Mouse (Mus musculus): ENCODE data around the gene Amdhd1. TPM values are rescaled to one million over a fixed set of nuclear protein-coding genes. Genes with fewer than 3 reads are reported as not detected.

Amdhd1 gene
- polyA plus RNA-seq, 1 experiment from 2014 or later: 0.43 TPM

GRCm38 (mm10) chr10:93547741-93548270 lies 8.0 kb upstream of the Amdhd1 start:
- H3K27ac ChIP-seq (replicated peaks; ENCODE audit: low read depth, low read length): no peak overlapping the region
- no peaks in the 10 kb centered on the region for H3K4me1 ChIP-seq (ENCODE audit: control insufficient read depth, insufficient read depth, low read length)
- H3K9me3 ChIP-seq (ENCODE audit: control insufficient read depth, low read length): no peaks in the 10 kb centered on the region
- H3K9ac ChIP-seq (ENCODE audit: low read length): no peak overlapping the region
- no peak overlapping the region for H3K4me2 ChIP-seq (ENCODE audit: low read depth, severe bottlenecking)
- DNase-seq (ENCODE audit: low spot score): no peak
- H3K27me3 ChIP-seq (ENCODE audit: control insufficient read depth, insufficient read depth, low read length): no peaks in the 10 kb centered on the region
- no peak for ATAC-seq (ENCODE audit: insufficient number of reproducible peaks, low FRiP score, low TSS enrichment, low read depth)
- WGBS: 93% methylated on average over 4 of the region's 4 CpGs
- no peaks in the 10 kb centered on the region for H3K36me3 ChIP-seq (ENCODE audit: control insufficient read depth, insufficient read depth, low read length)
- no peak overlapping the region for H3K4me3 ChIP-seq (ENCODE audit: low read depth, low read length)

GRCm38 (mm10) chr10:93544172-93544571 lies 4.3 kb upstream of the Amdhd1 start:
- 76% methylated on average over 5 of the region's 5 CpGs for WGBS
- Histone ChIP-seq H3K4me3 (ENCODE audit: low read depth, low read length) (no peak overlapping the region), H3K27ac (replicated peaks; ENCODE audit: low read depth, low read length) (no peak overlapping the region), H3K9ac (ENCODE audit: low read length) (no peak overlapping the region), H3K4me1 (ENCODE audit: control insufficient read depth, insufficient read depth, low read length) (0 out of 2 replicates have a peak, but pooled peaks cover 4% of the 10 kb centered on the region), H3K9me3 (ENCODE audit: control insufficient read depth, low read length) (no peaks in the 10 kb centered on the region), H3K36me3 (ENCODE audit: control insufficient read depth, insufficient read depth, low read length) (no peaks in the 10 kb centered on the region), H3K4me2 (ENCODE audit: low read depth, severe bottlenecking) (no peak overlapping the region), H3K27me3 (ENCODE audit: control insufficient read depth, insufficient read depth, low read length) (no peaks in the 10 kb centered on the region)
- ATAC-seq (ENCODE audit: insufficient number of reproducible peaks, low FRiP score, low TSS enrichment, low read depth): no peak
- DNase-seq (ENCODE audit: low spot score): no peak

- ATAC-seq (ENCODE audit: insufficient number of reproducible peaks, low FRiP score, low TSS enrichment, low read depth): no peak
- no peak for DNase-seq (ENCODE audit: low spot score)
- Histone ChIP-seq H3K9ac (ENCODE audit: low read length) (no peak overlapping the region), H3K4me3 (ENCODE audit: low read depth, low read length) (no peak overlapping the region), H3K9me3 (ENCODE audit: control insufficient read depth, low read length) (no peaks in the 10 kb centered on the region), H3K36me3 (ENCODE audit: control insufficient read depth, insufficient read depth, low read length) (no peaks in the 10 kb centered on the region), H3K4me2 (ENCODE audit: low read depth, severe bottlenecking) (no peak overlapping the region), H3K27ac (replicated peaks; ENCODE audit: low read depth, low read length) (no peak overlapping the region), H3K4me1 (ENCODE audit: control insufficient read depth, insufficient read depth, low read length) (0 out of 2 replicates have a peak, but pooled peaks cover 4% of the 10 kb centered on the region), H3K27me3 (ENCODE audit: control insufficient read depth, insufficient read depth, low read length) (no peaks in the 10 kb centered on the region)
- WGBS: 65% methylated on average over 6 of the region's 6 CpGs
Observed at GRCm38 (mm10) chr10:93543176-93543575, 3.3 kb upstream of the Amdhd1 start.

DNA sequence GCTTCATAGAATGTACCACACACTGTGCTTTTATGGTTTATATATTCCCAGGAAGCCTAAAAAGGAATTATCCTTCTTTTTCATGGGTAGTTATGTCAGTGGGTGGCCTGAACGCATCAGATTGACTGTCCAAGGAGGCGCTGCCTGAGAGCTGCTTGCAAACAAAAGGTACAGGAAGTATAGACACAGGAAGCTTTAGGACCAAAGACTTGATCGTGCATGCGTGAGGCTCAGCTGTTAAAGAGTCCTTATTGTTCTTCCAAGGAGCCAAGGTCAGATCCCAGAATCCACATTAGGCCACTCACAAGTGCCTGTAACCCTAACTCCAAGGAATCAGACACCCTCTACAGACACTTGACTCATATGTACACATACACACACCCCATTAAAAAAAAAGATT lies 2.5 kb upstream of the Amdhd1 start:
- Histone ChIP-seq H3K27ac (replicated peaks; ENCODE audit: low read depth, low read length) (no peak overlapping the region), H3K4me3 (ENCODE audit: low read depth, low read length) (no peak overlapping the region), H3K4me2 (ENCODE audit: low read depth, severe bottlenecking) (no peak overlapping the region), H3K9me3 (ENCODE audit: control insufficient read depth, low read length) (no peaks in the 10 kb centered on the region), H3K36me3 (ENCODE audit: control insufficient read depth, insufficient read depth, low read length) (no peaks in the 10 kb centered on the region), H3K4me1 (ENCODE audit: control insufficient read depth, insufficient read depth, low read length) (0 out of 2 replicates have a peak, but pooled peaks cover 4% of the 10 kb centered on the region), H3K27me3 (ENCODE audit: control insufficient read depth, insufficient read depth, low read length) (no peaks in the 10 kb centered on the region), H3K9ac (ENCODE audit: low read length) (no peak overlapping the region)
- WGBS: 71% methylated on average over 4 of the region's 4 CpGs
- ATAC-seq (ENCODE audit: insufficient number of reproducible peaks, low FRiP score, low TSS enrichment, low read depth): no peak
- DNase-seq (ENCODE audit: low spot score): no peak

GRCm38 (mm10) chr10:93541585-93541984 lies 1.8 kb upstream of the Amdhd1 start:
- Histone ChIP-seq H3K9ac (ENCODE audit: low read length) (no peak overlapping the region), H3K9me3 (ENCODE audit: control insufficient read depth, low read length) (no peaks in the 10 kb centered on the region), H3K27me3 (ENCODE audit: control insufficient read depth, insufficient read depth, low read length) (no peaks in the 10 kb centered on the region), H3K27ac (replicated peaks; ENCODE audit: low read depth, low read length) (no peak overlapping the region), H3K4me2 (ENCODE audit: low read depth, severe bottlenecking) (no peak overlapping the region), H3K4me1 (ENCODE audit: control insufficient read depth, insufficient read depth, low read length) (0 out of 2 replicates have a peak, but pooled peaks cover 4% of the 10 kb centered on the region), H3K36me3 (ENCODE audit: control insufficient read depth, insufficient read depth, low read length) (no peaks in the 10 kb centered on the region), H3K4me3 (ENCODE audit: low read depth, low read length) (no peak overlapping the region)
- DNase-seq (ENCODE audit: low spot score) (no peak), ATAC-seq (ENCODE audit: insufficient number of reproducible peaks, low FRiP score, low TSS enrichment, low read depth) (no peak)
- 90% methylated on average over 1 of the region's 1 CpGs for WGBS

DNA sequence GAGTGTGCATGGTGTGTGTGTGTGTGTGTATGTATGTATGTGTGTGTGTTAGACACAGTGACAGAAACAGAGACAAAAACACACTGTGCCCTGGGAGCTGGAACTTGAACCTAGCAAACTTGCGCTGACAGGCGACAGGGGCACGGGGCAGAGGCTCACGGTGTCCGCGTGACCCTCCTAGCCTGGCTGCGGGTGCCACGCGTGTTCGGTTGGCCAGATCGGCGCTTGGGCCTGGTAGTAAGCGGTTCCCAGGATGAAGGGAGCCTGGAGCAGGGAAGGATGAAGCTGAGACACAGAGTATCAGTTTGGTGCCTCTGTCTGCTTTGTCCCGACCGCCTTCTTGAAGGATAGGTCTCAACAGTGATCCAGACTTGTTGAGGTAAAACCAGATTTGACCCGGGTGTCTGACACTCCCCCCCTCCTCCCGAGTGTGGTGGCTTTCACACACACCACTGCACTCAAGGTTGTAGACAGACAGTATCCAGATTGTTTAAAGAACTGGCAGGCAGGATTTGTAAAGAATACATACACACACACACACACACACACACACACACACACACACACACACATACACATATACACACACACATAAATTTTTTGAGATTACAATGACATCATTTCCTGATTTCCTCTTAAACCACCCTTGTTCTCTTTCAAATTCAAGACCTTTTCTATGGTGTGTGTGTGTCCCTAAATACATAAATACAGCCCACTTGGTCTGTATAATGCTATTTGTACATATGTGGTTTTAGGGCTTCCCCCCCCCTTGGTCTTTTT lies 788 bp upstream of the Amdhd1 start, which contains the start of gene Ccdc38:
Ccdc38 (plus strand) TSS at position 202 of the 780 bp plus-strand sequence.
- Histone ChIP-seq H3K4me3 (ENCODE audit: low read depth, low read length) (peak within 1 kb of the TSS; percentile 30), H3K4me1 (ENCODE audit: control insufficient read depth, insufficient read depth, low read length) (0 out of 2 replicates have a peak, but pooled peaks cover 4% of the 10 kb centered on the region), H3K9ac (ENCODE audit: low read length) (0 out of 2 replicates have a peak within 1 kb of the TSS, but pooled peaks have one; percentile 40), H3K36me3 (ENCODE audit: control insufficient read depth, insufficient read depth, low read length) (no peaks in the 10 kb centered on the region), H3K27ac (replicated peaks; ENCODE audit: low read depth, low read length) (no peak within 1 kb of the TSS), H3K27me3 (ENCODE audit: control insufficient read depth, insufficient read depth, low read length) (no peaks in the 10 kb centered on the region), H3K4me2 (ENCODE audit: low read depth, severe bottlenecking) (peak within 1 kb of the TSS; percentile 70), H3K9me3 (ENCODE audit: control insufficient read depth, low read length) (no peaks in the 10 kb centered on the region)
- WGBS: 67% methylated on average over 17 of the region's 17 CpGs
- no peak for ATAC-seq (ENCODE audit: insufficient number of reproducible peaks, low FRiP score, low TSS enrichment, low read depth)
- no peak for DNase-seq (ENCODE audit: low spot score)

DNA sequence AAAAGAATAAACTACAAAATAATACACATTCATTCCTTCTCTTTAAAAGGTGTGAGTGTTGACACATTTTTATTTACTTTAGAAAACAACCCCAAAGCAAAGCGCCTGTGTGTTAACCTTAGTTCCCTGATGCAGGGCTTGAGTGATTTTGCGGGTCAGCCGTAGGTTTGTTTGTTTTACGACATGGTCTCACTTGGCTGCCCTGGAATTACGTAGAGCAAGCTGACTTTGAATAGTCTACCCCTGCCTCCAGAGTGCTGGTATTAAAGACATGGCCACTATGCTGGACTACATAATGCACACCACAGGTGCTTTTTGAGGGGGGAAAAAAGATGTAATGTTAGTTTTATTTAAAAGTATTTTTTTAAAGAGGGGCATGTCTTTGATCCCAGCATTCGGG lies 1.0 kb downstream of the Amdhd1 start:
- Histone ChIP-seq H3K36me3 (ENCODE audit: control insufficient read depth, insufficient read depth, low read length) (no peaks in the 10 kb centered on the region), H3K27me3 (ENCODE audit: control insufficient read depth, insufficient read depth, low read length) (0 out of 2 replicates have a peak, but pooled peaks cover 2% of the 10 kb centered on the region)
- WGBS: 27% methylated on average over 6 of the region's 6 CpGs

GRCm38 (mm10) chr10:93538287-93538686 lies 1.5 kb downstream of the Amdhd1 start:
- ATAC-seq (ENCODE audit: insufficient number of reproducible peaks, low FRiP score, low TSS enrichment, low read depth) (no peak), DNase-seq (ENCODE audit: low spot score) (no peak)
- H3K9me3 ChIP-seq (ENCODE audit: control insufficient read depth, low read length): no peaks in the 10 kb centered on the region
- no peak overlapping the region for H3K9ac ChIP-seq (ENCODE audit: low read length)
- 0 out of 2 replicates have a peak, but pooled peaks cover 2% of the 10 kb centered on the region for H3K27me3 ChIP-seq (ENCODE audit: control insufficient read depth, insufficient read depth, low read length)
- 0 out of 2 replicates have a peak, but pooled peaks cover 7% of the 10 kb centered on the region for H3K4me1 ChIP-seq (ENCODE audit: control insufficient read depth, insufficient read depth, low read length)
- no peak overlapping the region for H3K27ac ChIP-seq (replicated peaks; ENCODE audit: low read depth, low read length)
- H3K4me3 ChIP-seq (ENCODE audit: low read depth, low read length): no peak overlapping the region
- no peaks in the 10 kb centered on the region for H3K36me3 ChIP-seq (ENCODE audit: control insufficient read depth, insufficient read depth, low read length)
- no peak overlapping the region for H3K4me2 ChIP-seq (ENCODE audit: low read depth, severe bottlenecking)
- 79% methylated on average over 2 of the region's 2 CpGs for WGBS

More for the DNA sequence above, 1.0 kb downstream of the Amdhd1 start:
- H3K9me3 ChIP-seq (ENCODE audit: control insufficient read depth, low read length): no peaks in the 10 kb centered on the region
- H3K4me2 ChIP-seq (ENCODE audit: low read depth, severe bottlenecking): no peak overlapping the region
- H3K27ac ChIP-seq (replicated peaks; ENCODE audit: low read depth, low read length): no peak overlapping the region
- no peak overlapping the region for H3K9ac ChIP-seq (ENCODE audit: low read length)
- ATAC-seq (ENCODE audit: insufficient number of reproducible peaks, low FRiP score, low TSS enrichment, low read depth): no peak
- no peak for DNase-seq (ENCODE audit: low spot score)
- 0 out of 2 replicates have a peak, but pooled peaks cover 7% of the 10 kb centered on the region for H3K4me1 ChIP-seq (ENCODE audit: control insufficient read depth, insufficient read depth, low read length)
- H3K4me3 ChIP-seq (ENCODE audit: low read depth, low read length): no peak overlapping the region

Measured in limb, embryonic 11.5 days (tissue).